Mouse (Mus musculus) stomach, postnatal 0 days (tissue): Measurements from ENCODE around the gene Plekhd1.

Experiments
- CTCF ChIP-seq: IDR thresholded peaks from 2 replicates; pipeline ENCODE4 v1.5.1; 2016; ENCODE audit warnings: antibody characterized with exemption, low read depth, mild to moderate bottlenecking, moderate library complexity
- EP300 ChIP-seq: optimal IDR thresholded peaks from 2 replicates; pipeline ENCODE3; 2016; ENCODE audit warnings: antibody characterized with exemption

GRCm38 (mm10) chr12:80653951-80654658 is 38.3 kb upstream of the Plekhd1 start:
- TF ChIP-seq CTCF (no peak), EP300 (no peak)
